Mouse (Mus musculus) urinary bladder, postnatal 14 days (tissue): ENCODE measurements around the gene Arfip2.

Experiments used
- DNase-seq: peaks from one replicate; pipeline ENCODE4 v3.0.0; 2021; ENCODE audit warnings: low spot score

Gene Arfip2

GRCm38 (mm10) chr7:105640233-105640893 lies at the start of gene Arfip2, which contains the start of gene Gm45799:
Arfip2 (minus strand) TSS chr7:105640416.
Gm45799 (plus strand) TSS chr7:105640552.
- DNase-seq = peak; percentile 97

DNA sequence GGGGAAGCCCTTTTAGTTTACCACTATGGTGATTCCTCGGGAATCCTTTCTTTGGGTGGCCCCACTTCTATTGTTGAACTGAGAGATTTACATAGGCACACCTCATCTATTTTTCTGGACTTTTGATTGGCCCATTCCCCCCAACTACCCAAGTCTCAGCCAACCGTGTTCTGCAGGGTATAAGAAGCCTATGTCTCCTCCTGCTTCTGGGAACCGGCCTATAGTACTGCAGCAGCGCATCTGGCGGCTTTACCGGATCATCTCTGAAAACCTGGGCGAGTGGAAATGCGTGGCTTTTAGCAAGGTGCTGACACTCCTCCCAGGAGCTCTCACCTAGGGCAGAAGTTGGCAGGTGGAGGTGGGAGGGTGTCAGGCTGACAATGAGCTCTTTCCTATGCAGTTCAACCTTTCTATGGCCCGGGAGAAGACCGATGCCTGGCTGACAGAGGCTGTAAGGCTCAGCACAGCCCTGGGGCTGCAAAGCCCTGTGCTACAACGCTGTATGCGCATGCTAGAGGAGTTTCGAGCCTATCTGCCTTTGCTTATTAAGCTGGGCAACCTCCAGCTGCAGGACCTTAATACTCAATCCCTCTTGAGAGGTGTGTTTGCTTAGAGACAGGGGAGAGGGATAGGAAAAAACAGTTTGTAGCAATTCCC lies 45.5 kb upstream of the Arfip2 start:
- no peak for DNase-seq

GRCm38 (mm10) chr7:105650639-105651435 lies 10.6 kb upstream of the Arfip2 start, which contains the start of gene Dnhd1:
Dnhd1 (plus strand) TSS chr7:105650827.
- DNase-seq = peak; percentile 76

DNA sequence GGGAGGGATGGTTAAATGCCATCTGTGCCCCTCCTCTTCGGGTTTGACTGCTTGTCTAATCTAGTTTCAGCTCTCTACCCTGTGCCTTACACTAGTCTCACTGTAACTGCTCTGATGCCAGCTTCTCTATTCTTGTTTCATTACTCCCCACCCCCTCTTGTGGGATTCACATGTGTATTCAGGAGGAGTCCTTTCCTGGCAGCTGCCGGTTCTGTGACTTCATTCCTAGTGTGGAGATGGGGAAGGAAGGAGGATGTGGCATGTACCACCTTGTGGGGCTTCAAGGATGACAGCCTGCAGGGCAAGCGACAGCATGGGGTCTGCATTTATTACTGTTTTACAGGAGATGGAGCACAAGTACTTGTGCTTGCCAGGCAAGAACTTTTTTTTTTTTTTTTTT lies 1.7 kb upstream of the Arfip2 start:
- no peak for DNase-seq

GRCm38 (mm10) chr7:105640894-105641255 lies 659 bp upstream of the Arfip2 start:
- DNase-seq = peak; percentile 35

DNA sequence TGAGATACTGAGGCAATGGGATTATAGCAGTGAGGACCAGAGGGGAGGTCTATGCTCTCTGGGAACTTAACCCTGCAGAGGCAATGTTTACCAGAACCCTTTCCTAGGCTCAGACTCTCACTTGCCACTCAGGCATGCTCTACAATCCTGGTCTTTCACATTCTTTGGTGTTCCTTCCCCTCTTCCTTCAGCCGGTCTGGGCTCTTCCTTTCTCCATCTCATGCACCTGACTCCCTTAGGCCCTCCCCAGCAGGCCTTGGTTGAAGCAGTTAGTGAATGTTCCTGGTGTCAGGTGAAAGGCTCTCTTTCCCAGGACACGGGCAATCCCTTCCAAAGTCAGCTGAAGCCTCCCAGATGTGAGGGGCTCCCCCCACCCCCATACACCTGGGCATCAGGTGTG lies 460 bp downstream of the Arfip2 start, which contains the start of gene Timm10b:
TSS of gene Timm10b (plus strand) at position 301 of the 400 bp plus-strand sequence.
- DNase-seq = no peak

GRCm38 (mm10) chr7:105639304-105639703 lies 912 bp downstream of the Arfip2 start:
- peak; percentile 32 for DNase-seq

GRCm38 (mm10) chr7:105638776-105639175 lies 1.4 kb downstream of the Arfip2 start:
- no peak for DNase-seq

DNA sequence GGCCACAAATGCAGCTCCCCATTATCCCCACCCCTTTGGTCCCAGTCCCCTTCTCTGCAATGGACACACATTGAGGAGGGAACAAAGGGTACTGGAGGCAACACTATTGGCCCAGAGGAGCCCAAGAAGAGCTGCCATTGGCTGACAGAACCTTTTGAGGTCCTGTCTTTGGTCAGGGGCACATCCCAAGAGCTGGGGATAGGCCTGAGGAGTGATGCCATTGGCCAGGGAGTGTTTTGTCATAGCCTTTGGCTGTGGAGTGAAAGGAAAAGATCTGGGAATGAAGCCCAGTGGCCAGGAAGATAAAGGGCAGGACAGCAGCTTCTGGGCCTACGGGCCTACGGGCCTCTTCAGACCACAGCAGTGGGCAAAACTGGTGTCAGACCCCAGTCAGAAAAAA lies 4.5 kb downstream of the Arfip2 start:
- no peak for DNase-seq

GRCm38 (mm10) chr7:105634272-105634920 lies 5.8 kb downstream of the Arfip2 start:
- DNase-seq = no peak

- DNase-seq = no peak
Observed at GRCm38 (mm10) chr7:105633801-105634135, 6.4 kb downstream of the Arfip2 start.

- DNase-seq = peak; percentile 93
Observed at GRCm38 (mm10) chr7:105633127-105633800, 7.0 kb downstream of the Arfip2 start, which contains the start of gene Trim3. Trim3 (minus strand) TSS chr7:105633571.

- no peak for DNase-seq
Observed at GRCm38 (mm10) chr7:105632551-105632972, 7.7 kb downstream of the Arfip2 start.

- DNase-seq = peak; percentile 49
Observed at GRCm38 (mm10) chr7:105628633-105629032, 11.6 kb downstream of the Arfip2 start.

- no peak for DNase-seq
Observed at GRCm38 (mm10) chr7:105625397-105625796, 14.8 kb downstream of the Arfip2 start.

DNA sequence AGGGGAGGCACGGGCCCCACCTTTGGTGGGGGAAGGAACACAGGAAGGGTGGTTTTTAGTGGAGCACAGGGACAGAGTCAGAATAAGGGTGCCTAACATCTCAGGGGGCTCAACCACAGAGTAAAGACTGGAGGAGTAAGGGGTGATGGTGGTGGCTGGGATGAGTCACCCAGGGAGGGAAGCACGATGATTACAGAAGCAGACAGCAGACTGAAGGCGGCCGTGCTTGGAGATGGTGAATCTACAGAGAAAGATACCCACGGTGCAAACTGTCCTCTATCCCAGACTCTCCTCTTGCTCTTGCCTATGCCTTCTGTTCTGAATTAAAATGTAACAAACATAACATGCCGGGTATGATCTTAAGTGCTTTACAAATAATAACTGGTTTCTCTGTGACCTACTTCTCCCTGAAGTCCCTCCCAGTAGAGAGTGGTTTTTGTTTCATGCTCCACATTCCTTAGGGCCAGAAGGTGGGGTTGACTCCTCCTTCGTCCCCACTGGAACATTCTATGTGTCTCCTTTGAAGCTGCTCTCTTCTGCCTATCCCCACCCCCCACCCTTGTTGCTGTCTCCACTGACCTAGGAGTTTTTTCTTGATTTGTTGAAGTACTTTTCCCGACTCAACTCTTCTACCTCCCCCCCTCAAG lies 18.4 kb downstream of the Arfip2 start:
- no peak for DNase-seq

- DNase-seq = no peak
Observed at GRCm38 (mm10) chr7:105621053-105621452, 19.2 kb downstream of the Arfip2 start.

DNA sequence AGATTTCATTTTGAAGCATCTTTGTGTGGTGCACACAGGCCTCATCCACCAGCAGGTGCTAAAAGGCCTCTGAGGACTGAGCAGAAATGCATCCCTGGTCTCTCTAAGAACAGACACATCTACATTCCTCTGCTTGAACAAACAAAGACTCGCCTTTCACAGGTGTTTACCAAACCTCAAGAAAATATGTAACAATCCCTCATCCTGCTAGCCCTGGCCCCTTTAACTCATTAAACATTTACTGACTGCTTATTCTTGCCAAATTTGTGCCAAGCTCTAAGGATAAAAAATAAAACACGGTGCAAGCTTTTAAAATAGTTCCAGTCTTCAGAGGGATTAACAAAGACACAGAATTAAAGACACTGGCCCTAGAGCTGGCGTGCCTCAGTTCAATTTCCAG lies 20.5 kb downstream of the Arfip2 start:
- no peak for DNase-seq

DNA sequence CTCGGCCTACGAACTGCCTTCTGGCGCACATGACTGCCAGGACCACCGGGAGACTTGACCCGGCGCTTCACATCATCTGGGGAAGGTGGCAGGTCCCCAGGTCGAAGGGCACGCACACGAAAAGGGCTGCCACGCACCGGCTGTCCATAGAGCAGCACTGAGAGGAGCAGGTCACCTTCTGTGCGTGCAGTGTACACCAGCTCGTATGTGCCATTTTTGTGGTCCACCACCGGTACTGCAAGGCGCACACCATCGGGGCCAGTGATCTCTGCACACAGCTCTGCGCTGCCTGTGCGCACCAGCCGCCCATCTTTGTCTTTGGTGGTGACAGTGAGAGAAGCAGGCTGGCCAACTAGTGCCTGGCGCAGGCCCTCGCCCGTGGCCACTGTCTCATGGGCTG lies 22.4 kb downstream of the Arfip2 start:
- no peak for DNase-seq

DNA sequence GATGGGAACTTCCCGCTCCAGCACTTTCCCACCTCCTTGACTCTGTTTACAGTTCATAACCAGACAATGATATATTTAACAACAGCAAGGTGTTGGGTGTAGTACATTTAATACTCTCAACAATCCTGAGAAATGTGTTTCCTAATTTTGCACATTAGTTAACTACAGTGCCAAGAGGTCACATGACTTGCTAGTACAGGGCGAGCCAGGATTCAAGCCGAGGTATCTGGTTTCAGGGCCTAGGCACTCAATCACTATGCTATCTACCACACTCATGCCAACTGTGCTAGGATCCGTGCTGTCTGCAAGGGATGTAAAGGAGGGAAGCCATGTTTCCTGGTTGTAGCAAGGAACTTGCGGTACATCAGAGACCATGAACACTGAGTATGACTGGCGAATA lies 23.7 kb downstream of the Arfip2 start:
- no peak for DNase-seq

DNA sequence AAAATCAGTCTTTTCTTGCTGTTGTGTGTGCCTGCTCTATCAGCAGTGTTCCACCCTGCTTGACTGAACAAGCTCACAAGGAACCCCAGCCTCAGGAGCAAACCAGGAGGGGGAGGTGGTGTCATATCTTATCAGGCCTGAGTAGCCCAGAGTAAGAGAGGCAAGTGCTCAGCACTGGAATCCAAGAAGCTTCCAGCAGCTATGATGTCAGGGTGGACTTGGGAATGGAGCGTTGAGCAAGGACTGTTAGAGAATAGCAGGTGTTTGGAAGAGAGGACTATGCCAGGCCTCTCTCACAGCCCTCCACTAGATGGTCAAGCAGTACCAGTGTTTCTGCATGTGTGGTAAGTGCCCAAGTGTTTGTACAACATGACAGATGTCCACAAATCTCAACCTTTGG lies 24.5 kb downstream of the Arfip2 start:
- DNase-seq = no peak
